Mouse (Mus musculus) embryonic fibroblast, embryonic 13.5 days (primary cell): ENCODE results near the gene BC051665.

Experiments used
- CTCF ChIP-seq: IDR thresholded peaks from 2 replicates; pipeline ENCODE4 v1.5.1; 2011; ENCODE audit warnings: mild to moderate bottlenecking, control low read depth, low read length, moderate library complexity, borderline replicate concordance; ENCODE audit not compliant: insufficient read depth
- POLR2A ChIP-seq: IDR thresholded peaks from 2 replicates; pipeline ENCODE4 v1.6.1; 2011; ENCODE audit warnings: low read depth, mild to moderate bottlenecking, control low read depth, low read length, moderate library complexity

GRCm38 (mm10) chr13:60783301-60783700 lies 2.9 kb downstream of the BC051665 start:
- TF ChIP-seq CTCF (no peak), POLR2A (no peak)
